Mouse (Mus musculus) testis, postnatal 14 days (tissue): ENCODE measurements around the gene Capn7.

Source experiments
- DNase-seq: peaks from one replicate; pipeline ENCODE4 v3.0.0; 2021; ENCODE audit warnings: low spot score

The Capn7 gene

GRCm38 (mm10) chr14:31396428-31396827, 60.0 kb downstream of the Capn7 start:
- no peak for DNase-seq

- DNase-seq: no peak
Measured at GRCm38 (mm10) chr14:31397353-31397752, 60.9 kb downstream of the Capn7 start.

- peak; percentile 44 for DNase-seq
Measured at GRCm38 (mm10) chr14:31397791-31398595, 61.6 kb downstream of the Capn7 start.

- no peak for DNase-seq
Measured at GRCm38 (mm10) chr14:31398819-31399218, 62.4 kb downstream of the Capn7 start.

- no peak for DNase-seq
Measured at GRCm38 (mm10) chr14:31399271-31399670, 62.8 kb downstream of the Capn7 start.

- DNase-seq: no peak
Measured at GRCm38 (mm10) chr14:31400246-31400645, 63.8 kb downstream of the Capn7 start.

GRCm38 (mm10) chr14:31400896-31401295, 64.5 kb downstream of the Capn7 start:
- no peak for DNase-seq

GRCm38 (mm10) chr14:31401918-31402427, 65.5 kb downstream of the Capn7 start:
- no peak for DNase-seq

GRCm38 (mm10) chr14:31402693-31403092, 66.3 kb downstream of the Capn7 start:
- DNase-seq: no peak

GRCm38 (mm10) chr14:31403556-31403955, 67.1 kb downstream of the Capn7 start:
- DNase-seq: no peak

GRCm38 (mm10) chr14:31403995-31404394, 67.6 kb downstream of the Capn7 start:
- DNase-seq: no peak

- no peak for DNase-seq
Measured at GRCm38 (mm10) chr14:31404663-31405062, 68.2 kb downstream of the Capn7 start.

GRCm38 (mm10) chr14:31405652-31406051, 69.2 kb downstream of the Capn7 start:
- DNase-seq: no peak

GRCm38 (mm10) chr14:31406154-31406810, 69.8 kb downstream of the Capn7 start:
- DNase-seq: no peak

GRCm38 (mm10) chr14:31407208-31407607, 70.8 kb downstream of the Capn7 start:
- DNase-seq: no peak

- no peak for DNase-seq
Measured at GRCm38 (mm10) chr14:31407911-31408604, 71.6 kb downstream of the Capn7 start.

- no peak for DNase-seq
Measured at GRCm38 (mm10) chr14:31408666-31409065, 72.2 kb downstream of the Capn7 start.

GRCm38 (mm10) chr14:31410123-31410724, 73.8 kb downstream of the Capn7 start:
- DNase-seq: no peak

GRCm38 (mm10) chr14:31410737-31411136, 74.3 kb downstream of the Capn7 start:
- no peak for DNase-seq

- no peak for DNase-seq
Measured at GRCm38 (mm10) chr14:31412651-31413056, 76.2 kb downstream of the Capn7 start.

- DNase-seq: no peak
Measured at GRCm38 (mm10) chr14:31413475-31414086, 77.1 kb downstream of the Capn7 start.
